Mouse (Mus musculus) heart, embryonic 13.5 days (tissue): ENCODE measurements around the gene Kdm7a. TPM values are rescaled to one million over a fixed set of nuclear protein-coding genes. Genes with fewer than 3 reads are reported as not detected.

Experiments
- ATAC-seq: fragments of 200-750 bp; cut with Nextera tagmentation; 2 replicates; pipeline ENCODE4 v1.8.0; 2017; ENCODE audit warnings: moderate TSS enrichment; ENCODE audit not compliant: insufficient number of reproducible peaks, low FRiP score, low TSS enrichment; ENCODE audit errors: extremely low read depth
- H3K27ac ChIP-seq: fragments of 300-500 bp; sonication (generic); replicated peaks from 2 replicates; pipeline ENCODE4 v1.5.1; 2015; ENCODE audit warnings: moderate library complexity, mild to moderate bottlenecking, inconsistent platforms
- H3K27me3 ChIP-seq: fragments of 300-500 bp; sonication (generic); replicated peaks from 2 replicates; pipeline ENCODE4 v1.6.1; 2015; ENCODE audit warnings: mild to moderate bottlenecking, inconsistent platforms
- H3K36me3 ChIP-seq: fragments of 300-500 bp; sonication (generic); 2 replicates; pipeline ENCODE4 v1.6.1; 2015; ENCODE audit warnings: mild to moderate bottlenecking, inconsistent platforms
- H3K4me1 ChIP-seq: fragments of 300-500 bp; sonication (generic); 2 replicates; pipeline ENCODE4 v1.6.1; 2015; ENCODE audit warnings: inconsistent platforms
- H3K4me2 ChIP-seq: fragments of 300-500 bp; sonication (generic); 2 replicates; pipeline ENCODE4 v1.6.1; 2015; ENCODE audit warnings: inconsistent platforms, mild to moderate bottlenecking, moderate library complexity
- H3K4me3 ChIP-seq: fragments of 300-500 bp; sonication (generic); 2 replicates; pipeline ENCODE4 v1.5.1; 2015; ENCODE audit warnings: moderate library complexity, mild to moderate bottlenecking, inconsistent platforms
- H3K9ac ChIP-seq: fragments of 300-500 bp; sonication (generic); 2 replicates; pipeline ENCODE4 v1.6.1; 2015; ENCODE audit warnings: inconsistent platforms, mild to moderate bottlenecking, moderate library complexity
- H3K9me3 ChIP-seq: fragments of 300-500 bp; sonication (generic); 2 replicates; pipeline ENCODE4 v1.6.1; 2016; ENCODE audit warnings: inconsistent platforms
- WGBS: fragments of 180-500 bp; shearing (Covaris S2); methylation state at CpG from one replicate; pipeline ENCODE4 v1.1.7; 2015; ENCODE audit warnings: mixed read lengths; 5-methylcytosine and 5-hydroxymethylcytosine counted together
- polyA plus RNA-seq: library from polyadenylated mRNA; unstranded; fragments of >200 nt; fragmentation: Nextera tagmentation; extraction: Ambion mirVana; gene quantifications from 2 replicates; pipeline ENCODE4 v1.2.1, GENCODE M21; 2015

Gene Kdm7a
- polyA plus RNA-seq, 1 experiment from 2014 or later: 3.6 TPM

DNA sequence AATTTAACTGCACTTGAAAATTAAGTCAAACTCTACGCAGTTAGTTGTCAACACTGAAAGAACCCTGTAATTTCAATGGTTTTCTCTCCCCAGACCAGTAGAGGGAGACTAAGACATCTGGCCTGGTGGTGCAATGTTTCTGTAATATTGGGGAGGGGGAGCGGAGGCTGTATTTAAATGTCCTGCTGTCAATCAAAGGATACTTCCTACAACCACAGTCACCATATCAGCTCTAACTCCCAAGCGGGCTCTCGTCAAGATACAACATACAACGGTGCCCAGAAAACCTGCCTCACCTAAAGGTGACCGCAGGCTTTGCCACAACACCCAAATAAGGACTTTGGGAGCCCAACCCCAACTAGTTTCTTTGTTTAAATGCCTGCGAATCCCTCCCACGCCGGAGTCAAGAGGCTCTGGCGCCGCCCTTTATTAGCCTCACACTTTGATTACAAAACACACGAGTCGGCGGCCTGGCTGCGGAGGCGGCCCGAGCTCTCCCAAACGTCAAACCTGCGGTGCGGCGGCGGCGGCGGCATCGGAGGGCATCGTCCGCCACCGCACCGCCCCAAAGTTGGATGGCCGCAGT lies 1.4 kb downstream of the Kdm7a start:
- no peaks in the 10 kb centered on the region for H3K27me3 ChIP-seq
- peak; percentile 17; the same call in 1 of the 2 replicates for ATAC-seq
- H3K4me3 ChIP-seq: peak overlapping the region; percentile 92
- WGBS: under 1% methylated on average over 30 of the region's 30 CpGs
- H3K4me2 ChIP-seq: peak overlapping the region; percentile 83
- H3K36me3 ChIP-seq: no peaks in the 10 kb centered on the region
- H3K9ac ChIP-seq: peak overlapping the region; percentile 98
- peaks cover 28% of the 10 kb centered on the region for H3K4me1 ChIP-seq
- H3K9me3 ChIP-seq: no peaks in the 10 kb centered on the region
- peak overlapping the region; percentile 98 for H3K27ac ChIP-seq

DNA sequence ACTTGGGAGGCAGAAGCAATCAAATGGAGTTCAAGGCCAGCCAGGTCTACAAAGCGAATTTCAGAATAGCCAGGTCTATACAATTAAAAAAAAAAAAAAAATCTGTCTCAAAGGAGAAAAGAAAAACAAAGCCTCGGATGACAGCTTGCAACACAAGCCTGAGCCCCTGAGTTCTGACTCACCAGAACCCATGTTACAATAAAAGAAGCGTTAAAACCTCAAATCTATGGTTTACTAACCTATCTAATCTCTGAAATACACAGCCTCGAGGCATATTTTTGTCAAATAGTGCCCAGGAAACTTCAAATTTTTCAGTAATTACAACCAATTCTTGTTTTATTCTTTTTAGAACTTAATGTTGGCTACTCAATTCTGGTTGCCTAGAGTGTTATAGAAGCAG lies 2.1 kb downstream of the Kdm7a start:
- Histone ChIP-seq H3K4me3 (peak overlapping the region; percentile 92), H3K4me1 (peaks cover 28% of the 10 kb centered on the region), H3K9me3 (no peaks in the 10 kb centered on the region), H3K27ac (no peak overlapping the region), H3K27me3 (no peaks in the 10 kb centered on the region), H3K36me3 (no peaks in the 10 kb centered on the region), H3K9ac (peak overlapping the region; percentile 98; the same call in 1 of the 2 replicates), H3K4me2 (peak overlapping the region; percentile 83)
- WGBS: 44% methylated on average over 4 of the region's 4 CpGs
- ATAC-seq: no peak

- no peaks in the 10 kb centered on the region for H3K27me3 ChIP-seq
- ATAC-seq: no peak
- peak overlapping the region; percentile 83; the same call in 1 of the 2 replicates for H3K4me2 ChIP-seq
- 0 out of 2 replicates have a peak overlapping the region, but pooled peaks have one; percentile 37 for H3K9ac ChIP-seq
- H3K4me3 ChIP-seq: no peak overlapping the region
- H3K27ac ChIP-seq: no peak overlapping the region
- WGBS: 62% methylated on average over 4 of the region's 4 CpGs
- no peaks in the 10 kb centered on the region for H3K9me3 ChIP-seq
- H3K4me1 ChIP-seq: peaks cover 28% of the 10 kb centered on the region
- H3K36me3 ChIP-seq: no peaks in the 10 kb centered on the region
Observed at GRCm38 (mm10) chr6:39203236-39203635, 3.4 kb downstream of the Kdm7a start.

- WGBS: 91% methylated on average over 5 of the region's 5 CpGs
Observed at GRCm38 (mm10) chr6:39193006-39193405, 13.6 kb downstream of the Kdm7a start.

GRCm38 (mm10) chr6:39191518-39191917 lies 15.1 kb downstream of the Kdm7a start:
- Histone ChIP-seq H3K9me3 (no peaks in the 10 kb centered on the region), H3K4me1 (peaks cover 17% of the 10 kb centered on the region), H3K4me3 (no peak overlapping the region), H3K27ac (no peak overlapping the region), H3K4me2 (no peak overlapping the region), H3K27me3 (no peaks in the 10 kb centered on the region), H3K9ac (no peak overlapping the region), H3K36me3 (peaks cover 5% of the 10 kb centered on the region; the same call in 1 of the 2 replicates)
- 58% methylated on average over 2 of the region's 2 CpGs for WGBS
- no peak for ATAC-seq

More at GRCm38 (mm10) chr6:39193006-39193405, 13.6 kb downstream of the Kdm7a start:
- peaks cover 15% of the 10 kb centered on the region for H3K4me1 ChIP-seq
- ATAC-seq: no peak
- no peak overlapping the region for H3K9ac ChIP-seq
- H3K36me3 ChIP-seq: peaks cover 5% of the 10 kb centered on the region; the same call in 1 of the 2 replicates
- no peak overlapping the region for H3K27ac ChIP-seq
- no peak overlapping the region for H3K4me3 ChIP-seq
- no peaks in the 10 kb centered on the region for H3K27me3 ChIP-seq
- no peak overlapping the region for H3K4me2 ChIP-seq
- H3K9me3 ChIP-seq: no peaks in the 10 kb centered on the region

DNA sequence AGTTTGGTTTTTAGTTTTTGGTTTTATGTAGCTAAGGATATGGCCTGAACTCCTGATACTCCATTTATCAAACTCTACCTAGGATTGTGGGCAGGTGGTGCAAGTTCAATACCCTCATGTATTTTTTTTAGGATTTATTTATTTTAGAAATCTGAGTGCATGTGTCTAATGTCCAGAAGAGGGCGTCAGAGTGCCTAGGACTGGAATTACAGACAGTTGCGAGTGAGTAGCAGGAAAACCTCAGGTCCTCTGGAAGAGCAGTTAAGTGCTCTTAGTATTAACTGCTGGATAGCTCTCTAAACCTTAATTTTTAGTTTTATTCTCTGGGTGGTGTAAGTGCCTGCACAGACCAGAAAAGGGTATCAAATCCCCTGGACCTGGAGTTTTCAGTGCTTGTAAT lies 19.4 kb downstream of the Kdm7a start:
- WGBS: 32% methylated on average over 2 of the region's 2 CpGs
- Histone ChIP-seq H3K4me2 (no peak overlapping the region), H3K4me3 (no peak overlapping the region), H3K4me1 (peaks cover 22% of the 10 kb centered on the region), H3K27me3 (no peaks in the 10 kb centered on the region), H3K36me3 (peaks cover 5% of the 10 kb centered on the region; the same call in 1 of the 2 replicates), H3K9me3 (no peaks in the 10 kb centered on the region), H3K9ac (no peak overlapping the region), H3K27ac (no peak overlapping the region)
- no peak for ATAC-seq

- 68% methylated on average over 1 of the region's 1 CpGs for WGBS
- Histone ChIP-seq H3K27me3 (no peaks in the 10 kb centered on the region), H3K4me1 (no peaks in the 10 kb centered on the region), H3K4me3 (no peak overlapping the region), H3K4me2 (no peak overlapping the region), H3K9me3 (no peaks in the 10 kb centered on the region), H3K36me3 (peaks cover 50% of the 10 kb centered on the region), H3K9ac (no peak overlapping the region), H3K27ac (no peak overlapping the region)
- no peak for ATAC-seq
Observed at GRCm38 (mm10) chr6:39169089-39169488, 37.5 kb downstream of the Kdm7a start.

- peaks cover 71% of the 10 kb centered on the region for H3K36me3 ChIP-seq
- no peak overlapping the region for H3K9ac ChIP-seq
- H3K4me3 ChIP-seq: no peak overlapping the region
- no peaks in the 10 kb centered on the region for H3K27me3 ChIP-seq
- H3K4me2 ChIP-seq: no peak overlapping the region
- no peaks in the 10 kb centered on the region for H3K4me1 ChIP-seq
- 84% methylated on average over 1 of the region's 1 CpGs for WGBS
- ATAC-seq: no peak
- H3K27ac ChIP-seq: no peak overlapping the region
- no peaks in the 10 kb centered on the region for H3K9me3 ChIP-seq
Observed at GRCm38 (mm10) chr6:39164891-39165290, 41.7 kb downstream of the Kdm7a start.

DNA sequence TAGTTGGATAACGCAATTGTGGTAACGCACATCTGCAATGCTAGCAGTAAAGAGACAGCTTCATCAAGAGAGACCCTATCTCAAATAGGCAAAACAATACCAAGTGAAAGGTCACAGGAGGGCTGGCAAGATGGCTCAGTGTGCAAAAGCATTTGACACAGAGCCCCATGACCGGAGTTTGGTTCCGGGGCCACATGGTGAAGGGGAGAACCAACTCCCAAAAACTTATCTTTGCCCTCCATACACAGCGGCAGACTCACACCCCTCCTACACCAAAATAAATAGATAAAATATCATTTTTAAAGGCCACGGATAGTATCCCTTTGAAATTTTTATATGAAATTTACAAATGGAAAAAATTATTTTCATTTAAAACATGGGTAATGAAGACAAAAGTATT lies 44.6 kb downstream of the Kdm7a start:
- H3K9me3 ChIP-seq: no peaks in the 10 kb centered on the region
- WGBS: 87% methylated on average over 6 of the region's 6 CpGs
- H3K4me1 ChIP-seq: no peaks in the 10 kb centered on the region
- H3K36me3 ChIP-seq: peaks cover 64% of the 10 kb centered on the region
- H3K27ac ChIP-seq: no peak overlapping the region
- no peak overlapping the region for H3K9ac ChIP-seq
- H3K4me2 ChIP-seq: no peak overlapping the region
- ATAC-seq: no peak
- H3K27me3 ChIP-seq: no peaks in the 10 kb centered on the region
- no peak overlapping the region for H3K4me3 ChIP-seq

GRCm38 (mm10) chr6:39146041-39146440 lies 60.5 kb downstream of the Kdm7a start:
- H3K27ac ChIP-seq: no peak overlapping the region
- peaks cover 75% of the 10 kb centered on the region for H3K36me3 ChIP-seq
- WGBS: 68% methylated on average over 6 of the region's 6 CpGs
- H3K9ac ChIP-seq: no peak overlapping the region
- no peaks in the 10 kb centered on the region for H3K9me3 ChIP-seq
- no peak for ATAC-seq
- H3K4me1 ChIP-seq: no peaks in the 10 kb centered on the region
- H3K4me3 ChIP-seq: no peak overlapping the region
- H3K4me2 ChIP-seq: no peak overlapping the region
- H3K27me3 ChIP-seq: no peaks in the 10 kb centered on the region

DNA sequence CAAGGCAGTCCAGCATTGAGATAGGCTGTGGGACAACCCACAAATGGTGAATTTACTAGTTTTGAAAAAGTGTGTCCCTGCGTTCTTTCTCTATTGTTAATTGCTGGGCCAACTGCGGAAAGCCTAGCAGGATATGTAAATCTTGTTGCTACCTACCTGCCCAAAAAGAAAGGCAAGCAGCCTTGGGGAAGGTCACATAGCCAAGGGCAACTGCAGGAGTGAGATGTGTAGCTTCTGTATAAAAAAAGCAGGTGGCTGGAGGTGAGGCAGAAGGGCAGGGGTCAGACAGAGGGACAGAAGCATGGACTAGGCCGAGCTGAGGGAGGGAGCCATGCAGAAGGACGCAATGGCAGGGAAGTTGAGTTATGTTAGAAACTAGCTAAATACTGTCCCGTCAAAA lies 74.0 kb downstream of the Kdm7a start:
- 68% methylated on average over 5 of the region's 5 CpGs for WGBS
- H3K36me3 ChIP-seq: peaks cover 28% of the 10 kb centered on the region

DNA sequence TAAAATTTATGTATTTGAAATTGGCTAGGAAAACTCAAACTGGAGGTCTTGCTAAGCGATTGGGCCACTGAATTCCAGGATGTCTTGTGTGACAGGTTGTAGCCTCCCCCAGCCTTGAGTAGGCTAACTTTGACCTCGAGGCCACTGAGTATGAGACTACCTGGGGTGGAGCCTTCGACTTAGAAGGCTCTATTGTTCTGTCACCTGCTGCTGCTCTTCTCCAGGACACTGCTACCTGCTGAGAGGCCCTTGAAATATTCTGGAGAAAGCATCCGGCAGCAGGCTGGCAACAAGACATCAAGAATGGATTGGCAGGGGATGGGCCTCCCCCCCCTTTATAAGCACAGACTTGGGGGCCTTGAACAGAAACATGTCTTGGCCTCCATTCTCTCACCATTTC lies 75.1 kb downstream of the Kdm7a start:
- Histone ChIP-seq H3K9me3 (peaks cover 18% of the 10 kb centered on the region), H3K4me2 (no peak overlapping the region), H3K9ac (no peak overlapping the region), H3K4me3 (no peak overlapping the region), H3K27me3 (no peaks in the 10 kb centered on the region), H3K4me1 (no peaks in the 10 kb centered on the region), H3K27ac (no peak overlapping the region), H3K36me3 (peaks cover 28% of the 10 kb centered on the region)
- 41% methylated on average over 4 of the region's 4 CpGs for WGBS
- ATAC-seq: no peak

More for the DNA sequence above, 74.0 kb downstream of the Kdm7a start:
- H3K4me3 ChIP-seq: no peak overlapping the region
- H3K9me3 ChIP-seq: peaks cover 13% of the 10 kb centered on the region
- no peak overlapping the region for H3K27ac ChIP-seq
- H3K27me3 ChIP-seq: no peaks in the 10 kb centered on the region
- no peaks in the 10 kb centered on the region for H3K4me1 ChIP-seq
- ATAC-seq: no peak
- H3K9ac ChIP-seq: no peak overlapping the region
- H3K4me2 ChIP-seq: no peak overlapping the region
